Mouse (Mus musculus): ENCODE results near the gene Plpp3.

DNA sequence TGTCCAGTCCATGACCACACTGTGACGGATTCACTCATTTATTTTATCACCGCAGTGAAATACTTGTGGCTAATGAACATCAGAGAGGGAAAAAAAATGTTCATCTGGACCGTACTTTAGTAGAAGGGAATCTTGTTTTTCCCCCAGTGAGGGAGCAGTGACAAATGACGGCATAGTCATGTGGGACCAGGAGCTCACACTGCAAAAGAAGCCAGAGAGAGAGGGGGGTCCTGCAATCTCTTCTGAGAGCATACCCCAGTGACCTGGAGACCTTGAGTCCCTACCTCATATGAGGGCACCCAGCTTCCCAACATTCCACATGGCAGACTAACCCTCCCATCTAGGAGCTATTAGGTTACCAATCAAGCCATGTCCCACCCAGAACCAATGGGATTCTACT lies 116.3 kb downstream of the Plpp3 start:
- TF ChIP-seq GATA1 (IDR thresholded peaks at IDR 0.05; ENCODE audit: borderline replicate concordance, low read length), result no peak
- no peak for TF ChIP-seq FLI1 (IDR thresholded peaks at IDR 0.05; ENCODE audit: low read length)
